Mouse (Mus musculus) adipocyte (in vitro differentiated cells): ENCODE measurements around the gene Vmn1r127.
"Not testable (repeated sequence)": the region's sequence is repeated elsewhere in the genome, so short reads cannot be mapped to it uniquely, and the experiment has no call there.

Source experiments
- DNase-seq: peaks from one replicate; pipeline ENCODE4 v3.0.0-alpha.2; 2016; ENCODE audit warnings: low spot score

Vmn1r127 gene

DNA sequence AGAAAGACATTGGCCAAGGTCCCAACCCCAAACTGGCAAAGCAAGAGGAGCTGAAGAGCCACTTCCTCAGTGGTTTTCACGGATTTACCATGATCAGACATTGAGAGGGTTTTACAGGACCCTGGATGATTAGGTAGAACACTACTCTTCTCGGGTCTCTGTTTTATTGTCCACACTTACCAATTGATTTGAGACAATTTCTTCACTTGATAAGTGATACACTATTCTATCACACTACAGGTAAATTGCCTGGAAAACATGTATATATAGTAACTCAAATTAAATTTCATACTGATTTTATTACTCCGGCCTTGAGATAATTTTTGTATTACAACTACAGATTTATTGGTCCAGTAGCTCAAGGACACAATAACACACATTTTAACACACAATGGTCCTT, at the start of gene Vmn1r127:
Gene Vmn1r127, minus strand, starts transcription at position 101 of the 400 bp plus-strand sequence.
- not testable (repeated sequence) for DNase-seq

DNA sequence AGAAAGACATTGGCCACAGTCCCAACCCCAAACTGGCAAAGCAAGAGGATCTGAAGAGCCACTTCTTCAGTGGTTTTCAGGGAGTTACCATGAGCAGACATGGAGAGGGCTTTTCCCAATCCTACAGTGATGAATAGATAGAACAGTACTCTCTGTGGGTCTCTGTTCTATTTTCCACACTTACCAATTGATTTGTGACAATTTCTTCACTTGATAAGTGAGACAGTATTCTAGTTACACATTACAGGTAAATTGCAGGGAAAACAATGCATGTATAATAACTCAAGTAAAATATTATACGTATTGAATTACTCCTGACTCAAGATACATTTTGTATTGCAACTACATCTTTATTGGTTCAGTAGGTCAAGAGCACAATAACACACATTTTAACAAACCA, 41.5 kb upstream of the Vmn1r127 start, which contains the start of gene Vmn1r129:
Gene Vmn1r129, minus strand, starts transcription at position 101 of the 400 bp plus-strand sequence.
- not testable (repeated sequence) for DNase-seq

DNA sequence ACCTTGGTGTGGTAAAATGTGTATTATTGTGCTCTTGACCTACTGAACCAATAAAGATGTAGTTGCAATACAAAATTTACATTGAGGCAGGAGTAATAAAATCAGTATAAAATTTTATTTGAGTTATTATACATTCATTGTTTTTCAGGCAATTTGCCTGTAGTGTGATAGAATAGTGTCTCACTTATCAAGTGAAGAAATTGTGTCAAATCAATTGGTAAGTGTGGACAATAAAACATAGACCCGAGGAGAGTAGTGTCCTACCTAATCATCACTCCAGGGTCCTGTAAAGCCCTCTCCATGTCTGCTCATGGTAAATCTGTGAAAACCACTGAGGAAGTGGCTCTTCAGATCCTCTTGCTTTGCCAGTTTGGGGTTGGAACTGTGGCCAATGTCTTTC, 29.4 kb upstream of the Vmn1r127 start, which contains the start of gene Vmn1r128:
Gene Vmn1r128, plus strand, starts transcription at position 301 of the 400 bp plus-strand sequence.
- DNase-seq, result not testable (repeated sequence)

DNA sequence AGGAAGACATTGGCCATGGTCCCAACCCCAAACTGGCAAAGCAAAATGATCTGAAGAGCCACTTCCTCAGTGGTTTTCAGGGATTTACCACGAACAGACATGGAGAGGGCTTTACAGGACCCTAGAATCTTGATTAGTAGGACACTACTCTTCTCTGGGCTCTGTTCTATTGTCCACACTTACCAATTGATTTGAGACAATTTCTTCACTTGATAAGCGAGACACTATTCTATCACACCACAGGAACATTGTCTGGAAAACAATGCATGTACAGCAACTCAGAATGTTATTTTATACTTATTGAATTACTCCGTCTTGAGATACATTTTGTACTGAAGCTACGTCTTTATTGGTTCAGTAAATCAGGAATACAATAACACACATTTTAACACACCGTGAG, 18.3 kb downstream of the Vmn1r127 start, which contains the start of gene Vmn1r126:
Gene Vmn1r126, minus strand, starts transcription at position 101 of the 400 bp plus-strand sequence.
- not testable (repeated sequence) for DNase-seq

DNA sequence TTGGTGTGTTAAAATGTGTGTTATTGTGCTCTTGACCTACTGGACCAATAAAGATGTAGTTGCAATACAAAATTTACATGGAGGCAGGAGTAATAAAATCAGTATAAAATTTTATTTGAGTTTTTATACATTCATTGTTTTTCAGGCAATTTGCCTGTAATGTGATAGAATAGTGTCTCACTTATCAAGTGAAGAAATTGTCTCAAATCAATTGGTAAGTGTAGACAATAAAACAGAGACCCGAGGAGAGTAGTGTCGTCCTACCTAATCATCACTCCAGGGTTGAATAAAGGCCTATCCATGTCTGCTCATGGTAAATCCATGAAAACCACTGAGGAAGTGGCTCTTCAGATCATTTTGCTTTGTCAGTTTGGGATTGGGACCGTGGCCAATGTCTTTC, 47.8 kb downstream of the Vmn1r127 start, which contains the start of gene Vmn1r125:
Gene Vmn1r125, plus strand, starts transcription at position 301 of the 400 bp plus-strand sequence.
- not testable (repeated sequence) for DNase-seq
